Mouse (Mus musculus) ES-E14 (cell line): ENCODE results near the gene Atp1b2. TPM values are rescaled to one million over a fixed set of nuclear protein-coding genes. Genes with fewer than 3 reads are reported as not detected.
"Not testable (repeated sequence)": the region's sequence is repeated elsewhere in the genome, so short reads cannot be mapped to it uniquely, and the experiment has no call there.

ENCODE experiments used
- DNase-seq: peaks from one replicate; pipeline ENCODE4 v3.0.0-alpha.2; 2013; ENCODE audit warnings: low read depth, low spot score
- H3K27ac ChIP-seq: 2 replicates; pipeline ENCODE4 v1.5.1; 2012; ENCODE audit warnings: low read depth, mild to moderate bottlenecking, low read length, moderate library complexity, mixed read lengths; ENCODE audit not compliant: poor library complexity, insufficient read depth, severe bottlenecking
- H3K36me3 ChIP-seq: 2 replicates; pipeline ENCODE4 v1.6.1; 2012; ENCODE audit warnings: mild to moderate bottlenecking, low read length, moderate library complexity, mixed read lengths; ENCODE audit not compliant: control insufficient read depth, poor library complexity, insufficient read depth, severe bottlenecking
- H3K4me1 ChIP-seq, 2 experiments: fragments of 150-350 bp in 1 of 2; sonication (generic) in 1 of 2; 2 replicates each; pipeline ENCODE4 v1.6.1; 2012; ENCODE audit warnings: low read length in 2 of 2, mild to moderate bottlenecking in 1 of 2, mixed read lengths in 1 of 2; ENCODE audit not compliant: control insufficient read depth in 2 of 2, insufficient read depth in 2 of 2, poor library complexity in 1 of 2
- H3K4me3 ChIP-seq, 2 experiments: fragments of 150-350 bp in 1 of 2; sonication (generic) in 1 of 2; 2 replicates each; pipeline ENCODE4 v1.5.1; 2012; ENCODE audit warnings: low read length in 2 of 2, low read depth in 1 of 2, mild to moderate bottlenecking in 1 of 2, mixed read lengths in 1 of 2; ENCODE audit not compliant: insufficient read depth in 1 of 2, poor library complexity in 1 of 2, severe bottlenecking in 1 of 2
- H3K9ac ChIP-seq: 2 replicates; pipeline ENCODE4 v1.6.1; 2012; ENCODE audit warnings: low read depth, mild to moderate bottlenecking, low read length, mixed read lengths; ENCODE audit not compliant: poor library complexity, insufficient read depth, severe bottlenecking
- H3K9me3 ChIP-seq: fragments of 150-350 bp; sonication (generic); 2 replicates; pipeline ENCODE4 v1.6.1; 2012; ENCODE audit warnings: low read depth, mild to moderate bottlenecking, low read length; ENCODE audit not compliant: control insufficient read depth, insufficient read depth
- CHD2 ChIP-seq: IDR thresholded peaks from 2 replicates; pipeline ENCODE4 v1.6.1; 2014; ENCODE audit warnings: mild to moderate bottlenecking, low read depth, low read length, inconsistent platforms
- HCFC1 ChIP-seq: IDR thresholded peaks from 2 replicates; pipeline ENCODE4 v1.6.1; 2012; ENCODE audit warnings: low read length, inconsistent platforms, borderline replicate concordance; ENCODE audit not compliant: insufficient read depth
- MAFK ChIP-seq: IDR thresholded peaks from 2 replicates; pipeline ENCODE4 v1.6.1; 2014; ENCODE audit warnings: mild to moderate bottlenecking, low read depth, low read length, inconsistent platforms; ENCODE audit not compliant: insufficient read depth
- ZC3H11A ChIP-seq: IDR thresholded peaks from 2 replicates; pipeline ENCODE4 v1.6.1; 2012; ENCODE audit warnings: low read depth, mild to moderate bottlenecking, inconsistent platforms, low read length, borderline replicate concordance
- ZNF384 ChIP-seq: IDR thresholded peaks from 2 replicates; pipeline ENCODE4 v1.6.1; 2012; ENCODE audit warnings: low read depth, low read length, inconsistent platforms
- in situ Hi-C, 2 experiments: fragments of 600-800 bp; cut with MboI; formaldehyde crosslinking; loops; one replicate each; pipeline ENCODE4 v1.15.1; 2025; ENCODE audit warnings: low sequenced_read_pairs in 2 of 2, inconsistent platforms in 1 of 2; ENCODE audit not compliant: unreplicated experiment in 2 of 2
- total RNA-seq: library from RNA; depleted of rRNA; stranded (reverse); fragments of 300-350 nt; gene quantifications from 2 replicates; pipeline ENCODE4 v1.2.3, GENCODE M21; 2012

Gene Atp1b2
- total RNA-seq, 1 experiment = 13.1 TPM

DNA sequence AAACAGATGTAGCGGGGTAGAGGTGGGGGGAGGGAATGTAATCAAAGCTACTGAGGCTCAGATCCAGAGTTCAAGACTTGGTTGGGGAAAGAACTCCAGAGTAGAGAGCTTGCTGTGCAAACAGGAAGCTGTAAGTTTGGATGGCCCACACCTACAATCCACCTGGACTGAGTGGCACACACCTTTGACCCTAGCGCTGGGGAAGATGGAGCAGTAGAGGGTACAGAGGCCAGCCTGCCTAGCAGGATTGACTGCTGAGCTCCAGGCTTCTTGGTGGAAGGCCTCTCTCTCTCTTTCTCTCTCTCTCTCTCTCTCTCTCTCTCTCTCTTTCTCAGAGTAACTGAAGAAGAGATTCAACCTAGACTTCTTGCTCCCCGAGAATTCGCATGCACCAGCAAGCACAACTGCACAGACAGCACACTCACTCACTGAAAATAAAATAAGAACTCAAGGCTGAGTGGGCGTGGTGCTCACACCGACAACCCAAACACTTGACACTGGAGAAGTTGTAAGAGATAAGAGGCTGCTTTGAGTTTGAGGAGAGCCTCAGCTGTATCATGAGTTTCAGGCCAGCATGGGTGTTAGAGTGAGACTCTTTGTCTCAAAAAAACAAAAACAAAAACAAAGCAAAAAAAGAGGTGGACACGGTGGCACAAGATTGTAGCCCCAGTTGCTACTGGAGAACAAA, 14.8 kb upstream of the Atp1b2 start:
- no peak for TF ChIP-seq CHD2
- TF ChIP-seq HCFC1 = no peak
- TF ChIP-seq MAFK = no peak
- no peak for TF ChIP-seq ZC3H11A
- TF ChIP-seq ZNF384 = no peak
- DNase-seq = no peak
- no peak overlapping the region for H3K27ac ChIP-seq
- in situ Hi-C loops = no loop called here
- H3K9me3 ChIP-seq = no peaks in the 10 kb centered on the region
- no peak overlapping the region for H3K4me3 ChIP-seq
- H3K4me1 ChIP-seq = peaks cover 2 to 9% of the 10 kb centered on the region in 2 experiments; a peak in 2 of 4 replicates
- H3K9ac ChIP-seq = no peak overlapping the region
- H3K36me3 ChIP-seq = no peaks in the 10 kb centered on the region

DNA sequence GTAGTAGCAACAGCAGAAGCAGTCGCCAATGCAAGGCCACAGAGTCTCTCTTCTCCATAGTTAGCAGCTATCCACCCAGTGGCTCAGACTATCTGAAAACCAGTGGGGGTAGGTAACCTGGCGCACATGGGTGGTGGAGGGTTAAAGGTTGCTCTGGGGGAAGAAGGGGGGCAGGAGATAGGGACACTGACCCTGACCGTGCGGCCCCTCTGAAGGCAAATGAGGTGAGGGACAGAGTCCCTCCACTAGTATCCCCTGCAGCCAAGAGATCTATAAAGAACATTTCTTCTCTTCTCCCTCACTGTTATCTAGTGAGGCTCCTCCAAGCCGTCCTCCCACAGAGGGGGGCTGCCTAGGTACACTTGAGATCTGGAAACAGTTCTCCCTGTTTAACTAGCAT, 12.1 kb upstream of the Atp1b2 start, which contains the start of gene Shbg:
Gene Shbg (minus strand): TSS at position 101 of the 400 bp plus-strand sequence.
- in situ Hi-C loops = no loop called here
- Histone ChIP-seq H3K4me1 (peaks cover 0 to 9% of the 10 kb centered on the region in 2 experiments; a peak in 2 of 4 replicates), H3K4me3 (no peak within 1 kb of the TSS), H3K9ac (no peak within 1 kb of the TSS), H3K36me3 (no peaks in the 10 kb centered on the region), H3K9me3 (no peaks in the 10 kb centered on the region), H3K27ac (no peak within 1 kb of the TSS)
- no peak for TF ChIP-seq CHD2
- TF ChIP-seq ZNF384 = no peak
- TF ChIP-seq ZC3H11A = no peak
- no peak for TF ChIP-seq HCFC1
- no peak for TF ChIP-seq MAFK
- DNase-seq = no peak

DNA sequence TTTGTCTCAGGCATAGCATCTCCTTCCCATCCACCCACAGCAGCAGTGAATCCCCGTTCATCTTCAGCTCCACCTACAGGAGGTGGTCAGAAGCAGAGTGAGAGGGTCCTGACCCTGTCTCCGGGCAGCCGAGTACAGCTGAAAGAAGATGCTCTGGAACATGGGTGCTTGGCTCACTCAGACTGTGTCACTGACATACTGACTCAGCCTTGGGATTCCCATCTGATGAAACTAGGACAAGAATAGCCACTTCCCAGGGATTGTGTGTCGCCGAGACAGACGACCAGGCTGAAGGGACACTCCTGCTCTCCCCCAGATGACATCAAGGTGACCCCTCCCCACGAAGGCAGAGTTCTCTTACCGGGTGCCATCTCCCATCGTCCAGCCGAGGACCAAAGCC, 11.0 kb upstream of the Atp1b2 start:
- no peaks in the 10 kb centered on the region for H3K9me3 ChIP-seq
- no peak overlapping the region for H3K27ac ChIP-seq
- DNase-seq = no peak
- H3K36me3 ChIP-seq = no peaks in the 10 kb centered on the region
- H3K4me3 ChIP-seq = no peak overlapping the region
- in situ Hi-C loops = no loop called here
- peaks cover 0 to 2% of the 10 kb centered on the region in 2 experiments; a peak in 1 of 4 replicates for H3K4me1 ChIP-seq
- no peak for TF ChIP-seq MAFK
- TF ChIP-seq HCFC1 = no peak
- TF ChIP-seq ZC3H11A = no peak
- TF ChIP-seq CHD2 = no peak
- no peak for TF ChIP-seq ZNF384
- no peak overlapping the region for H3K9ac ChIP-seq

DNA sequence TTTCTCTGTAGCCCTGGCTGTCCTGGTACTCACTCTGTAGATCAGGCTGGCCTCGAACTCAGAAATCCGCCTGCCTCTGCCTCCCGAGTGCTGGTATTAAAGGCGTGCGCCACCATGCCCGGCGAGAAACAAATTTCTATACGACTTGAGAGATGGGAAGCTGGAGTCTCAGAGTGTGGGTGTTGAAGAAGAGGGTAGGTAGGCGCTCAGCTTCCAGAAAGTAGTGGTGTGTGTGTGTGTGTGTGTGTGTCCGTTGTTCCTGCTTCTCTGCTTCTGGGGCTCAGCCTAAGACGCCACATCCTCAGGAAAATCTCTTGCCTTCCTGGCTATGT, 8.5 kb upstream of the Atp1b2 start:
- H3K9me3 ChIP-seq, DNase-seq, H3K36me3 ChIP-seq, in situ Hi-C loops, H3K27ac ChIP-seq, H3K4me1 ChIP-seq: not testable (repeated sequence)
- Histone ChIP-seq H3K4me3 (peak overlapping the region in 1 of 2 experiments; percentile 37; a peak in 2 of 4 replicates), H3K9ac (peak overlapping the region; percentile 35; the same call in 1 of the 2 replicates)
- peak; percentile 66; the same call in 1 of the 2 replicates for TF ChIP-seq ZNF384
